Mouse (Mus musculus) hindbrain, embryonic 14.5 days (tissue): ENCODE results near the gene Tsku. TPM values are rescaled to one million over a fixed set of nuclear protein-coding genes. Genes with fewer than 3 reads are reported as not detected.
A peak's percentile ranks its signal among the peaks of the same experiment; 100 is the strongest.

Source experiments
- ATAC-seq: fragments of 200-750 bp; cut with Nextera tagmentation; 2 replicates; pipeline ENCODE4 v1.8.0; 2017; ENCODE audit warnings: moderate number of reproducible peaks, mild to moderate bottlenecking, moderate TSS enrichment, moderate library complexity; ENCODE audit not compliant: low FRiP score
- DNase-seq: peaks from one replicate; pipeline ENCODE4 v3.0.0-alpha.2; 2015; ENCODE audit warnings: low spot score
- H3K27ac ChIP-seq: fragments of 300-500 bp; sonication (generic); 2 replicates; pipeline ENCODE4 v1.5.1; 2014; ENCODE audit warnings: mild to moderate bottlenecking, moderate library complexity
- H3K27me3 ChIP-seq: fragments of 300-500 bp; sonication (generic); 2 replicates; pipeline ENCODE4 v1.6.1; 2014; ENCODE audit warnings: mild to moderate bottlenecking, low read length, mixed read lengths; ENCODE audit not compliant: control insufficient read depth, insufficient read depth
- H3K36me3 ChIP-seq: fragments of 300-500 bp; sonication (generic); replicated peaks from 2 replicates; pipeline ENCODE4 v1.6.1; 2014; ENCODE audit not compliant: control insufficient read depth, insufficient read depth
- H3K4me1 ChIP-seq: fragments of 300-500 bp; sonication (generic); replicated peaks from 2 replicates; pipeline ENCODE4 v1.6.1; 2014; ENCODE audit warnings: antibody characterized with exemption, low read length, mixed read lengths; ENCODE audit not compliant: control insufficient read depth, insufficient read depth
- H3K4me2 ChIP-seq: fragments of 300-500 bp; sonication (generic); replicated peaks from 2 replicates; pipeline ENCODE4 v1.6.1; 2014; ENCODE audit warnings: mild to moderate bottlenecking, moderate library complexity
- H3K4me3 ChIP-seq: fragments of 300-500 bp; sonication (generic); replicated peaks from 2 replicates; pipeline ENCODE4 v1.5.1; 2014; ENCODE audit warnings: mild to moderate bottlenecking, low read length
- H3K9ac ChIP-seq: fragments of 300-500 bp; sonication (generic); 2 replicates; pipeline ENCODE4 v1.6.1; 2014
- H3K9me3 ChIP-seq: fragments of 300-500 bp; sonication (generic); 2 replicates; pipeline ENCODE4 v1.6.1; 2016; ENCODE audit warnings: low read length; ENCODE audit not compliant: control insufficient read depth
- WGBS: fragments of 180-500 bp; shearing (Covaris S2); extraction: QIAGEN DNeasy Blood & Tissue Kit; methylation state at CpG from one replicate; pipeline ENCODE4 v1.1.7; 2014; 5-methylcytosine and 5-hydroxymethylcytosine counted together
- polyA plus RNA-seq: library from polyadenylated mRNA; unstranded; fragments of >200 nt; fragmentation: Nextera tagmentation; extraction: Ambion mirVana; gene quantifications from 2 replicates; pipeline ENCODE4 v1.2.1, GENCODE M21; 2014

The Tsku gene
- polyA plus RNA-seq, 1 experiment from 2014 or later, result 11.7 TPM

DNA sequence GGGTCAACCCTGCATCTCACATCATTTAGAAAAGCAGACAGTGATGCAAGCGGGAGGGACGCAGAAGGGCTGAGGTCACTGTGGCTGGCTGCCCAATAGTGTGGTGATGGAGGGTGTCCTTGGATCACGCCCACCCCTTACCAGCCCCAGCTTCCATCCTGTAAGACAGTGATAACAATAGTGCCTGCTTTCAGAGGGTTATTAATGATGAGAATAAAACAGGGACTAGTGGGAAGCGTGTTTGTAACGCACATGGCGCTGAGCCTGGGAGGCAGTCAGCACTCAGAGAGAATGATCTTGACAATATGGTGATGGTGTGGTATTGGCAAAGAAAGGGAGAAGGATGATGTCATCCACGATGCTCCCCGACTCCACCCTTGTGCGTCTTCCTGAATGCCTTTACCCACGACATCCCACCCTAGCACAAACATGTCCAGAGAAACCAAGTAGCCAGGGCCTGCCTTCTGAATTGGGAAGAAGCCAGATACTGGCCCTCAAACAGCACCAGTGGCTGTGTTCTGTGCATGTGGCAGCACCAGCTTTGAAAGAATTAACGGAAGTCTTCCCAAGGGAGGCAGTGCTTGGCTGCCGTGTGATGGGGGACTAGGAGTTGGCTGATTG lies 27.9 kb upstream of the Tsku start:
- DNase-seq (peak; percentile 53), ATAC-seq (no peak; the same call in 1 of the 2 replicates)
- H3K27me3 ChIP-seq, result no peaks in the 10 kb centered on the region
- peaks cover 4% of the 10 kb centered on the region; the same call in 1 of the 2 replicates for H3K9me3 ChIP-seq
- H3K27ac ChIP-seq, result no peak overlapping the region
- H3K9ac ChIP-seq, result no peak overlapping the region
- H3K36me3 ChIP-seq, result no peaks in the 10 kb centered on the region
- H3K4me2 ChIP-seq, result no peak overlapping the region
- H3K4me1 ChIP-seq, result no peaks in the 10 kb centered on the region; the same call in 1 of the 2 replicates
- 61% methylated on average over 12 of the region's 12 CpGs for WGBS
- H3K4me3 ChIP-seq, result no peak overlapping the region

DNA sequence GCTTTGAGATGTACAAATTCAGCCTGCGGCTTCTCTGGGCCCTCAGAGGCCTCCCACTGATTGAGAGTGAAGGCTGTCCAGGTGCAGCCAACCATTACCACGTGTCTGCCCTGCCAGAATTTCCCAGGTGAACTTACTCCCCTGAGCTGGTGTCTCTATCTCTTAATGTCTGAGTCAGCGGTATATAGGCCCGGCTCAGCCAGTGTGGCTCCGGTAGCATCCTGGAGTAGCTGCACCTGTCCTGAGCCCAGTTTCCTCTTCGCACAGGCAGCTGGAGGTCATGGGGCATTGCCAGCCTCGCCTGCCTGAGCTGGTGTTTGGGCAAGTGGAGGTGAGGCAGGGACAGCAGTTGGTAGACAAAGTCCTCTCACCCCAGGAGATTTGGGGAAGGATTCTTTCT lies 26.1 kb upstream of the Tsku start:
- no peaks in the 10 kb centered on the region for H3K36me3 ChIP-seq
- 76% methylated on average over 7 of the region's 7 CpGs for WGBS
- H3K27me3 ChIP-seq, result no peaks in the 10 kb centered on the region
- H3K9me3 ChIP-seq, result no peaks in the 10 kb centered on the region
- no peak for ATAC-seq
- H3K4me2 ChIP-seq, result no peak overlapping the region
- H3K4me1 ChIP-seq, result no peaks in the 10 kb centered on the region; the same call in 1 of the 2 replicates
- no peak overlapping the region for H3K9ac ChIP-seq
- DNase-seq, result no peak
- no peak overlapping the region for H3K27ac ChIP-seq
- no peak overlapping the region for H3K4me3 ChIP-seq

DNA sequence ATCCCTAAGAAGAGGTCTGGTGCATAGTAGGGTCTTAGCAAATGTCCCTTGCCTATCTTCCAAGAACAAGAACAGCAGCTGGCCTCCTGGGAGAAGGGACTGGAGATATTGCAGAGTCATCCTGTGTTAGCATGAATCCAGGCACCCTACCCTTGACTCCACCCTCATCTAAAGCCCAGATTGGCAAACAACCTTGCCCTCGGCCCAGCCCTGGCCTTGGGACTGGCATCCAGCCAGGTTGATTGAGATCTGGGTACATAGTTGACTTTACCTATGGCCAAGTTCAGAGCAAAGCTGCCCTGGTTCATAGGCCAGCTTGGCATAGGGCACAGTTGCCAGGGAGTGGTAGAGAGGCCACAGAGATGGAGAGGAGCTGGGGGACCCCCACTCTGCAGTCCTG lies 24.0 kb upstream of the Tsku start:
- Histone ChIP-seq H3K36me3 (no peaks in the 10 kb centered on the region), H3K4me3 (no peak overlapping the region), H3K4me2 (no peak overlapping the region), H3K27ac (no peak overlapping the region), H3K27me3 (no peaks in the 10 kb centered on the region), H3K9me3 (no peaks in the 10 kb centered on the region), H3K4me1 (no peaks in the 10 kb centered on the region), H3K9ac (no peak overlapping the region)
- 96% methylated on average over 1 of the region's 1 CpGs for WGBS
- no peak for DNase-seq
- no peak for ATAC-seq

DNA sequence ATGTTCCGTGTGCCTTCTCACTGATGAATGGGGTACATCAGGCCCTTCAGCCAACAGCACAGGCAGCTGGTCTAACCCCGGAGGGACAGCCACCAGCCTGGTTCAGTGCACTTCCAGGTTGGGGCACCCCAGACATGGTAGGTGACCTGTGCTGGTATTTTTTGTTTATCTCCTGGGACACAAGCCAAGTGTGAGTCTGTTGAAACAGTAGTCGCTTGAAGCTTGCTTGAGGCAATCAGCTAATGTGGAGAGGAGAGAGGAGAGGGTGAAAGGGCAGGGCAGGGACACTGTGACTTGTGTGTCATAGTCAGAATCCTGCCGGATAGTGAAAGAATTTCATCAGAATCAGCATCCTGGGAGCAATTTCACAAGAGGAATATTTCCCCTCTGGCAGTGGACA lies 22.2 kb upstream of the Tsku start:
- Histone ChIP-seq H3K27me3 (no peaks in the 10 kb centered on the region), H3K9ac (no peak overlapping the region), H3K4me1 (no peaks in the 10 kb centered on the region), H3K36me3 (no peaks in the 10 kb centered on the region), H3K4me3 (no peak overlapping the region), H3K9me3 (no peaks in the 10 kb centered on the region), H3K4me2 (no peak overlapping the region), H3K27ac (no peak overlapping the region)
- WGBS, result 72% methylated on average over 4 of the region's 4 CpGs
- no peak for ATAC-seq
- DNase-seq, result no peak

DNA sequence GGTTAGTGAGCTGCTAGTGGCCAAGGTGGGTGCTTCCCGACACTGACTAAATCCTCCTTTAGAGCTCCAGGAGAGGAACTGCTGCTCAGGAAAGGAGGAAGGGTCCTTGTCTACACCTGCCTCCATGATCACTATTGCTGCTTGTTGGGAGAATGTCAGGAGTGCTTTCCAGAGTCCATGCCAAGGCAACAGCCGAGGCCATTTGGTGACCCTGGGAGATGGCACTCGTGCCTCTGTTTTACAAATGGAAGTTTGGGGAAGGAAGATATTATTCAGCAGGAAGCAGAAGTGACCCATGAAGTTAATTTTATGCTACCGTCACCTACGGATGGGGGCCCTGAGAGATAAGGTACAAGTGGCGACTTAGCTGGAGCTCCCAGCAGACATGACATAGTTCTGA lies 21.7 kb upstream of the Tsku start:
- Histone ChIP-seq H3K4me2 (no peak overlapping the region), H3K27ac (no peak overlapping the region), H3K4me1 (no peaks in the 10 kb centered on the region), H3K4me3 (no peak overlapping the region), H3K9me3 (no peaks in the 10 kb centered on the region), H3K36me3 (no peaks in the 10 kb centered on the region), H3K27me3 (no peaks in the 10 kb centered on the region), H3K9ac (no peak overlapping the region)
- DNase-seq, result no peak
- WGBS, result 90% methylated on average over 6 of the region's 6 CpGs
- ATAC-seq, result no peak

DNA sequence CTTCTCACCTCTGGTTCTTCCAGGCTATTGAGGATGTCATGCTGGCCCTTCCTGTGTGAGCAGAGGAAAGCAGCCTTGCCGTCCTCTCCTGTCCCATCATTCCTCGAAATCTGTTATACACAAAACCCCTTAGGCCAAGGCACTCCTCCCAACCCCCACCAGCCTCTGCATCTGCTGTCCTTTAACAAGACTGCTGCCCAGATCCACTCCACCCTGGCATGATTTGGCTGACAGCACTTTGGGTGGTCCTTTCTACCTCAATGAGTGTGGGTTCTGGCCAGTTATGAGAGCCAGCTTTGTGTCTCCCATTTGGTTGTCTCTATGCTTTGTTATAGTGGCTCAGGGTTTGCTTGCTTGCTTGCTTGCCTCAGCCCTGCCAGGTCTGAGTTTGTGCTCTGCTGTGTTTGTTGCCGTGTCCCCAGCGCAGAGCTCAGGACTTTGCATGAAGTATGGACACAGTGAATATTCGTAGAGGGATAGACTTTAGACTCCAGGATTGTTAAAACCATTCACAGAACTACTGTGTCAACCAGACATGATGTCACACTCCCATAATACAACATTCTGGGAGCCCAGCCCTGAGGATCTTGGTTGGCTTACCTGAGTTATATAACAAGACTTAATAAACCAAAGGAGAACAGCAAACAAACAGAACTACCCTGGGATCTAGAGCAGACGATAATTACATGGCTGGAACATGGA lies 19.2 kb upstream of the Tsku start:
- Histone ChIP-seq H3K4me1 (no peaks in the 10 kb centered on the region), H3K4me2 (no peak overlapping the region), H3K9ac (no peak overlapping the region), H3K4me3 (no peak overlapping the region), H3K27me3 (no peaks in the 10 kb centered on the region), H3K9me3 (no peaks in the 10 kb centered on the region), H3K27ac (no peak overlapping the region), H3K36me3 (no peaks in the 10 kb centered on the region)
- WGBS, result 67% methylated on average over 6 of the region's 6 CpGs
- peak; percentile 40; the same call in 1 of the 2 replicates for ATAC-seq
- DNase-seq, result no peak

DNA sequence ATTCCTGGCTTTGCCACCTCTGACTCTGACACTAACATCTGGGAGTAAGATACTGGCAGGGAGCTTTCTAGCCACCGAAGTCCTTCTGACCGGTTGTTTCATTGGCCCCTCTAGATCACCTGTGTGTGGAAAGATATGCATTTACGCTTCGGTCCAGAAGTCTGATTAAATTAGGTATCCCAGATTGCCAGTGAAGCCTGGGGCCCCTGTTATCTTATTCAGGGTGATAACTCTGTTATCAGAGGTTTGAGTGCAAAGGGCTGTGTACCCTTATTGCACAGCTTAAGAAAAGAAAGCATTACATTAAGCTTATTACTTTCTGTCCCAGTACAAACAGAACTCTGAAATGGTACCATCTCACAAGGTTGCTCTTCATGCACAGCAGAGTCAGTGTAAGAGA lies 18.1 kb upstream of the Tsku start:
- no peak overlapping the region for H3K9ac ChIP-seq
- H3K4me1 ChIP-seq, result no peaks in the 10 kb centered on the region
- H3K9me3 ChIP-seq, result no peaks in the 10 kb centered on the region
- H3K27ac ChIP-seq, result no peak overlapping the region
- 92% methylated on average over 4 of the region's 4 CpGs for WGBS
- no peak overlapping the region for H3K4me3 ChIP-seq
- DNase-seq (no peak), ATAC-seq (no peak)
- H3K4me2 ChIP-seq, result no peak overlapping the region
- H3K36me3 ChIP-seq, result no peaks in the 10 kb centered on the region
- H3K27me3 ChIP-seq, result no peaks in the 10 kb centered on the region

DNA sequence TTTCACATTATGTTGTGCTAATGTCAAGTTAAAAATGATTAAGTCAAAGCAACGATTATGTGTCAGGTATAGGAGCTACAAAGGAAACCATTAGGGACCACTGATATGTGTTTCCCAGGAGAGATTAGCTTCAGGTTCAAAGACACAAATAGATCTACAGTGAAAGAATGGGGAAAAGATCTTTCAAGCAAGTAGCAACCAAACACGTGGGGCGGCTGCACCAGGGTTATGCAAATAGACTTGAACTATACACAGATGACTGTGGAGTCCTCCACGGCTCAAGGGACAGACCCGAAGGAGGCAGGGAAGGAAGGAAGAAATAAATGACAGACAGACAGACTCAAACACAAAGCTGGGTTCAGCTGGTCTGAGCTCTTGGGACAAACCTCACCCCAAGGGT lies 16.1 kb upstream of the Tsku start:
- ATAC-seq (no peak), DNase-seq (no peak)
- Histone ChIP-seq H3K27me3 (no peaks in the 10 kb centered on the region), H3K4me2 (no peak overlapping the region), H3K27ac (no peak overlapping the region), H3K4me3 (no peak overlapping the region), H3K4me1 (no peaks in the 10 kb centered on the region), H3K9me3 (no peaks in the 10 kb centered on the region), H3K36me3 (no peaks in the 10 kb centered on the region), H3K9ac (no peak overlapping the region)
- WGBS, result 59% methylated on average over 5 of the region's 5 CpGs

DNA sequence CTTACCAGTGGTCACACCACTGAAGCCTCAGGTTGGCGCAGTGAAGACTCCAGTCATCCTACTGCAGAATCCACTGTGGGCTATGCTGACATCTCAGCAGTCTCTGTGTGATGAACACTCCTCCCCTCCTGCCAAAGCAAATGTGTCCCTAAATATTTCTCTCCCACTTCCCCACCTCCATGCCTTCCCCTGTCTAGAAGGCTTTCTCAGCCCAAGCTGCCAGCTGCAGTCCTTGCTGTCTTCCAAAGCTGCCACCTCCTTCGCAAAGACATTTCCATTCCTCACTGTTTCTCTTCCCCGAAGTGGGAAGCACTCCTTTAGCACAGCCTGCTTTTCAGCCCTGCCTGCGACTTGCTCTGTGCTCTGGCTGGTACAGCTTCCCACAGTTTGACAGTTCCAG lies 10.0 kb upstream of the Tsku start:
- ATAC-seq, result no peak
- WGBS, result 44% methylated on average over 4 of the region's 4 CpGs
- no peaks in the 10 kb centered on the region for H3K9me3 ChIP-seq

More for the DNA sequence above, 10.0 kb upstream of the Tsku start:
- Histone ChIP-seq H3K36me3 (no peaks in the 10 kb centered on the region), H3K27me3 (no peaks in the 10 kb centered on the region), H3K4me2 (no peak overlapping the region), H3K9ac (no peak overlapping the region), H3K27ac (no peak overlapping the region), H3K4me1 (no peaks in the 10 kb centered on the region), H3K4me3 (no peak overlapping the region)
- DNase-seq, result no peak
